Mouse (Mus musculus) spleen, adult 2 months (tissue): Measurements from ENCODE around the gene Lrrc27. TPM values are rescaled to one million over a fixed set of nuclear protein-coding genes. Genes with fewer than 3 reads are reported as not detected.

Experiments used
- DNase-seq, 2 experiments: peaks; one replicate each; pipeline versions ENCODE4 v3.0.0 to v3.0.0-alpha.2; 2012 to 2021; ENCODE audit warnings: low spot score in 2 of 2, low read depth in 1 of 2
- H3K27ac ChIP-seq: fragments of 200-500 bp; 2 replicates; pipeline ENCODE4 v1.5.1; 2012; ENCODE audit warnings: low read length, inconsistent platforms; ENCODE audit not compliant: insufficient read depth
- H3K27me3 ChIP-seq: fragments of 200-500 bp; 2 replicates; pipeline ENCODE4 v1.6.1; 2012; ENCODE audit warnings: mild to moderate bottlenecking, moderate library complexity, low read length, inconsistent platforms; ENCODE audit not compliant: control insufficient read depth, insufficient read depth
- H3K36me3 ChIP-seq: fragments of 200-500 bp; 2 replicates; pipeline ENCODE4 v1.6.1; 2012; ENCODE audit warnings: mild to moderate bottlenecking, low read length, inconsistent platforms; ENCODE audit not compliant: control insufficient read depth, insufficient read depth
- H3K4me1 ChIP-seq: fragments of 200-500 bp; 2 replicates; pipeline ENCODE4 v1.6.1; 2011; ENCODE audit warnings: inconsistent platforms; ENCODE audit not compliant: control insufficient read depth, insufficient read depth, insufficient read length
- H3K4me3 ChIP-seq: fragments of 200-500 bp; 2 replicates; pipeline ENCODE4 v1.5.1; 2011; ENCODE audit warnings: mild to moderate bottlenecking, inconsistent platforms; ENCODE audit not compliant: insufficient read depth, insufficient read length; ENCODE audit errors: extremely low read depth
- CTCF ChIP-seq: fragments of 200-500 bp; IDR thresholded peaks from 2 replicates; pipeline ENCODE4 v1.5.1; 2011; ENCODE audit warnings: mild to moderate bottlenecking, inconsistent platforms; ENCODE audit not compliant: insufficient read depth, insufficient read length, insufficient replicate concordance; ENCODE audit errors: extremely low read depth
- POLR2A ChIP-seq: fragments of 200-500 bp; IDR thresholded peaks from 2 replicates; pipeline ENCODE4 v1.6.1; 2011; ENCODE audit warnings: low read depth, low read length, inconsistent platforms
- WGBS: fragments of 180-500 bp; shearing (Covaris S2); methylation state at CpG from one replicate; pipeline ENCODE4 v1.1.7; 2018; 5-methylcytosine and 5-hydroxymethylcytosine counted together
- polyA plus RNA-seq: library from polyadenylated mRNA; depleted of rRNA; stranded (reverse); fragments of >200 nt; gene quantifications from 2 replicates; pipeline ENCODE4 v1.2.3, GENCODE M21; 2012

Lrrc27 gene
- polyA plus RNA-seq, 1 experiment: 1.8 TPM

DNA sequence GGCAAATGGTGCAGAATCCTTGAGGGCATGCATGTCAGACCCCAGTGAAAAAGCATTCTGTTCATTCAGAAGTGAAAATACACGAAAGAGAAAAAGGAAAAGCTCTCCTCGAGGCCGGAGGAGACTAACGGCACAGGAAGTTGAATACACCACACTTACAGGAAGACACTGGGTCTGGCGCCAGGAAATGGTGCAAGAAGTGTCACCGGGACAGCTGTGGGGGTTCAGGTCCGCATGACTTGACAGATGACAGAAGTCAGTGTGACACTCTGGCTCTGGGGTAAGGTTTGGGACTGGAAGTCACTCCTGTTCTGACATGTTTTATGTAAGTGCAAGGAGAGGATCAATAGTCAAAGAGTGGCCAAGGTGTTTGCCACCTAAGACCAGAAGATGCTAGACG is 11.9 kb downstream of the Lrrc27 start:
- H3K4me3 ChIP-seq: no peak overlapping the region
- DNase-seq: peak in 1 of 2 experiments; percentile 33
- no peak for TF ChIP-seq CTCF
- no peak for TF ChIP-seq POLR2A
- no peaks in the 10 kb centered on the region for H3K27me3 ChIP-seq
- H3K36me3 ChIP-seq: no peaks in the 10 kb centered on the region
- WGBS: 6% methylated on average over 8 of the region's 8 CpGs
- peak overlapping the region; percentile 62 for H3K27ac ChIP-seq
- H3K4me1 ChIP-seq: peaks cover 7% of the 10 kb centered on the region; the same call in 1 of the 2 replicates

- H3K4me3 ChIP-seq: no peak overlapping the region
- WGBS: 86% methylated on average over 7 of the region's 7 CpGs
- H3K27ac ChIP-seq: no peak overlapping the region
- no peak for TF ChIP-seq CTCF
- no peak for TF ChIP-seq POLR2A
- H3K36me3 ChIP-seq: no peaks in the 10 kb centered on the region
- peaks cover 7% of the 10 kb centered on the region; the same call in 1 of the 2 replicates for H3K4me1 ChIP-seq
- no peaks in the 10 kb centered on the region for H3K27me3 ChIP-seq
- no peak for DNase-seq
Measured at GRCm38 (mm10) chr7:139226416-139226815, 13.6 kb downstream of the Lrrc27 start.

- 20% methylated on average over 6 of the region's 6 CpGs for WGBS
- Histone ChIP-seq H3K27ac (no peak overlapping the region), H3K27me3 (no peaks in the 10 kb centered on the region), H3K4me3 (no peak overlapping the region), H3K4me1 (peaks cover 7% of the 10 kb centered on the region; the same call in 1 of the 2 replicates), H3K36me3 (no peaks in the 10 kb centered on the region)
- no peak for TF ChIP-seq POLR2A
- no peak for TF ChIP-seq CTCF
- no peak for DNase-seq
Measured at GRCm38 (mm10) chr7:139228447-139229171, 15.8 kb downstream of the Lrrc27 start.

- TF ChIP-seq CTCF: no peak
- TF ChIP-seq POLR2A: no peak
- Histone ChIP-seq H3K27me3 (no peaks in the 10 kb centered on the region), H3K4me1 (peaks cover 5% of the 10 kb centered on the region; the same call in 1 of the 2 replicates), H3K27ac (no peak overlapping the region), H3K4me3 (no peak overlapping the region), H3K36me3 (no peaks in the 10 kb centered on the region)
- 87% methylated on average over 5 of the region's 5 CpGs for WGBS
- DNase-seq: no peak
Measured at GRCm38 (mm10) chr7:139229837-139230236, 17.0 kb downstream of the Lrrc27 start.

DNA sequence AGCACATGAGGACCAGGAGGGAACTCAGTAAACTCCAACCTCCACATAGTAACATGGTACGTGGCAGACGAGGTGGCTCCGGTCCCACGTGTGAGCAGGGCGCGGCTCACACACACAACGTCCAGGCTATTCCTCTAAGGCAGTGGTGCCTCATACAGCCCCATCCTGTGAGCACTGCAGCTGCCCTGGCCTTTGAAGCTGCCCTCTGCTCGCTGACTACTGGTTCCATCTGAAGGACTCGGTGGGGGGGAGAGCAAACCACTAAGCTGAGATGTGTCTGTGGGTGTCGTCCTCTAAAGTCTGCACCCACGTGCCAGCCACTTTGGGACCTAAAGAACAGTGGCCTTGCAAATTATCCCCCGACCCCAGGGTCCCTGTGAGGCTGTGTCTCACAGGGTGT is 17.5 kb downstream of the Lrrc27 start:
- WGBS: 79% methylated on average over 12 of the region's 12 CpGs
- H3K27ac ChIP-seq: no peak overlapping the region
- H3K4me3 ChIP-seq: no peak overlapping the region
- no peaks in the 10 kb centered on the region for H3K27me3 ChIP-seq
- TF ChIP-seq CTCF (no peak), POLR2A (no peak)
- DNase-seq: no peak
- H3K36me3 ChIP-seq: no peaks in the 10 kb centered on the region
- H3K4me1 ChIP-seq: peaks cover 4% of the 10 kb centered on the region; the same call in 1 of the 2 replicates

DNA sequence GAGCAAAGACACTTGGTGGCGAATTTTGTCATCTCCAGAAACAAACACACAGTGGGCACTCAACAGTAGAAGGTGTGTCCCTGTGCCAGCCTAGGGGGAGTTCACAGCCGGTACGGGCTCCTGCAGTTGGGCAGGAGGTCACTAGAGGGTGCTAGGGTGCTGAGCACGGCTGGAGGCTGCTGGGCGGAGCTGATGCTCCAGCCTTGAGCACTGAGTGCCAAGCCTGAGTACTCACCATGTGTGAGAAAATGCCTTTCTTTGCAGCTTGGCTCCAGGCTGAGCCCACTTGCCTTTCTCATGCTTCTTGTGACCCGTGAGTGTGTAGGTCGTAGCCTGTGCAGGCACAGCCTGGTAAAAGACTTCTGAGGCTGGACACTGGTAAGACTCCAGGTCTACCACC is 20.9 kb downstream of the Lrrc27 start:
- H3K27me3 ChIP-seq: no peaks in the 10 kb centered on the region
- WGBS: 5% methylated on average over 7 of the region's 7 CpGs
- TF ChIP-seq POLR2A: no peak
- TF ChIP-seq CTCF: peak; percentile 95
- H3K4me1 ChIP-seq: peaks cover 4% of the 10 kb centered on the region; the same call in 1 of the 2 replicates
- DNase-seq: peak; percentile 41 to 85
- no peak overlapping the region for H3K27ac ChIP-seq
- no peaks in the 10 kb centered on the region for H3K36me3 ChIP-seq
- H3K4me3 ChIP-seq: no peak overlapping the region
